Mouse (Mus musculus) forebrain, embryonic 16.5 days (tissue): ENCODE results near the gene Hsd17b6. TPM values are rescaled to one million over a fixed set of nuclear protein-coding genes. Genes with fewer than 3 reads are reported as not detected.

Experiments
- ATAC-seq: fragments of 200-750 bp; cut with Nextera tagmentation; 2 replicates; pipeline ENCODE4 v1.8.0; 2017; ENCODE audit warnings: mild to moderate bottlenecking, moderate library complexity
- H3K27ac ChIP-seq: fragments of 300-500 bp; sonication (generic); 2 replicates; pipeline ENCODE4 v1.5.1; 2014; ENCODE audit warnings: low read length, control low read depth
- H3K27me3 ChIP-seq: fragments of 300-500 bp; sonication (generic); replicated peaks from 2 replicates; pipeline ENCODE4 v1.6.1; 2014; ENCODE audit warnings: low read length; ENCODE audit not compliant: control insufficient read depth, insufficient read depth
- H3K36me3 ChIP-seq: fragments of 300-500 bp; sonication (generic); 2 replicates; pipeline ENCODE4 v1.6.1; 2014; ENCODE audit not compliant: control insufficient read depth, insufficient read depth
- H3K4me1 ChIP-seq: fragments of 300-500 bp; sonication (generic); replicated peaks from 2 replicates; pipeline ENCODE4 v1.6.1; 2014; ENCODE audit warnings: low read length; ENCODE audit not compliant: control insufficient read depth, insufficient read depth
- H3K4me2 ChIP-seq: fragments of 300-500 bp; sonication (generic); 2 replicates; pipeline ENCODE4 v1.6.1; 2014; ENCODE audit warnings: mild to moderate bottlenecking, low read length, control low read depth
- H3K4me3 ChIP-seq: fragments of 300-500 bp; sonication (generic); replicated peaks from 2 replicates; pipeline ENCODE4 v1.5.1; 2014; ENCODE audit warnings: mild to moderate bottlenecking, low read length, control low read depth
- H3K9ac ChIP-seq: fragments of 300-500 bp; sonication (generic); replicated peaks from 2 replicates; pipeline ENCODE4 v1.6.1; 2014; ENCODE audit warnings: low read depth, low read length, control low read depth
- H3K9me3 ChIP-seq: fragments of 300-500 bp; sonication (generic); 2 replicates; pipeline ENCODE4 v1.6.1; 2016; ENCODE audit warnings: low read length; ENCODE audit not compliant: control insufficient read depth
- WGBS: fragments of 180-500 bp; shearing (Covaris S2); extraction: QIAGEN DNeasy Blood & Tissue Kit; methylation state at CpG from one replicate; pipeline ENCODE4 v1.1.7; 2014; 5-methylcytosine and 5-hydroxymethylcytosine counted together
- polyA plus RNA-seq: library from polyadenylated mRNA; unstranded; fragments of >200 nt; fragmentation: Nextera tagmentation; extraction: Ambion mirVana; gene quantifications from 2 replicates; pipeline ENCODE4 v1.2.1, GENCODE M21; 2015

The Hsd17b6 gene
- polyA plus RNA-seq, 1 experiment from 2014 or later = not detected

- Histone ChIP-seq H3K9ac (no peak overlapping the region), H3K27me3 (no peaks in the 10 kb centered on the region), H3K27ac (no peak overlapping the region), H3K36me3 (peaks cover 18% of the 10 kb centered on the region), H3K4me2 (no peak overlapping the region), H3K9me3 (no peaks in the 10 kb centered on the region), H3K4me3 (no peak overlapping the region), H3K4me1 (no peaks in the 10 kb centered on the region)
- 98% methylated on average over 5 of the region's 5 CpGs for WGBS
- no peak for ATAC-seq
Observed at GRCm38 (mm10) chr10:128022196-128022595, 14.8 kb upstream of the Hsd17b6 start.

GRCm38 (mm10) chr10:128015068-128015934 lies 7.9 kb upstream of the Hsd17b6 start, which contains the start of gene Prim1:
TSS of gene Prim1 (plus strand) at chr10:128015168.
- Histone ChIP-seq H3K36me3 (0 out of 2 replicates have a peak, but pooled peaks cover 6% of the 10 kb centered on the region), H3K27me3 (no peaks in the 10 kb centered on the region), H3K9ac (peak within 1 kb of the TSS; percentile 75), H3K9me3 (no peaks in the 10 kb centered on the region), H3K4me3 (peak within 1 kb of the TSS; percentile 92), H3K4me1 (peaks cover 4% of the 10 kb centered on the region; the same call in 1 of the 2 replicates), H3K27ac (peak within 1 kb of the TSS; percentile 50), H3K4me2 (peak within 1 kb of the TSS; percentile 78)
- WGBS = 4% methylated on average over 31 of the region's 31 CpGs
- peak; percentile 98 for ATAC-seq

GRCm38 (mm10) chr10:128009735-128010134 lies 2.3 kb upstream of the Hsd17b6 start:
- H3K27me3 ChIP-seq = no peaks in the 10 kb centered on the region
- H3K4me3 ChIP-seq = no peak overlapping the region
- WGBS = 82% methylated on average over 5 of the region's 5 CpGs
- no peaks in the 10 kb centered on the region for H3K9me3 ChIP-seq
- H3K9ac ChIP-seq = no peak overlapping the region
- no peak for ATAC-seq
- H3K36me3 ChIP-seq = no peaks in the 10 kb centered on the region
- H3K4me1 ChIP-seq = no peaks in the 10 kb centered on the region
- no peak overlapping the region for H3K4me2 ChIP-seq
- no peak overlapping the region for H3K27ac ChIP-seq

GRCm38 (mm10) chr10:128008207-128008889 lies 937 bp upstream of the Hsd17b6 start:
- no peak overlapping the region for H3K27ac ChIP-seq
- no peak overlapping the region for H3K9ac ChIP-seq
- H3K4me1 ChIP-seq = no peaks in the 10 kb centered on the region
- WGBS = 8% methylated on average over 4 of the region's 4 CpGs
- H3K27me3 ChIP-seq = no peaks in the 10 kb centered on the region
- ATAC-seq = peak; percentile 80
- no peaks in the 10 kb centered on the region for H3K9me3 ChIP-seq
- no peaks in the 10 kb centered on the region for H3K36me3 ChIP-seq
- no peak overlapping the region for H3K4me2 ChIP-seq
- H3K4me3 ChIP-seq = no peak overlapping the region

- WGBS = 88% methylated on average over 8 of the region's 8 CpGs
- Histone ChIP-seq H3K4me1 (no peaks in the 10 kb centered on the region), H3K36me3 (no peaks in the 10 kb centered on the region), H3K27ac (no peak overlapping the region), H3K4me2 (no peak overlapping the region), H3K9ac (no peak overlapping the region), H3K27me3 (no peaks in the 10 kb centered on the region), H3K4me3 (no peak overlapping the region), H3K9me3 (no peaks in the 10 kb centered on the region)
- no peak for ATAC-seq
Observed at GRCm38 (mm10) chr10:128005479-128005878, 1.9 kb downstream of the Hsd17b6 start.

- WGBS = 91% methylated on average over 10 of the region's 10 CpGs
- no peak for ATAC-seq
Observed at GRCm38 (mm10) chr10:128004918-128005317, 2.5 kb downstream of the Hsd17b6 start.

GRCm38 (mm10) chr10:128003281-128003801 lies 4.1 kb downstream of the Hsd17b6 start:
- Histone ChIP-seq H3K9ac (no peak overlapping the region), H3K36me3 (no peaks in the 10 kb centered on the region), H3K4me2 (no peak overlapping the region), H3K27ac (no peak overlapping the region), H3K4me1 (no peaks in the 10 kb centered on the region), H3K4me3 (no peak overlapping the region), H3K27me3 (no peaks in the 10 kb centered on the region), H3K9me3 (no peaks in the 10 kb centered on the region)
- WGBS = 79% methylated on average over 3 of the region's 3 CpGs
- no peak for ATAC-seq

More at GRCm38 (mm10) chr10:128004918-128005317, 2.5 kb downstream of the Hsd17b6 start:
- H3K9ac ChIP-seq = no peak overlapping the region
- no peaks in the 10 kb centered on the region for H3K9me3 ChIP-seq
- no peak overlapping the region for H3K4me3 ChIP-seq
- H3K4me1 ChIP-seq = no peaks in the 10 kb centered on the region
- H3K36me3 ChIP-seq = no peaks in the 10 kb centered on the region
- H3K4me2 ChIP-seq = no peak overlapping the region
- no peaks in the 10 kb centered on the region for H3K27me3 ChIP-seq
- no peak overlapping the region for H3K27ac ChIP-seq

- WGBS = 100% methylated on average over 1 of the region's 1 CpGs
- Histone ChIP-seq H3K9ac (no peak overlapping the region), H3K36me3 (no peaks in the 10 kb centered on the region), H3K4me1 (no peaks in the 10 kb centered on the region), H3K4me2 (no peak overlapping the region), H3K27me3 (no peaks in the 10 kb centered on the region), H3K9me3 (no peaks in the 10 kb centered on the region), H3K4me3 (no peak overlapping the region), H3K27ac (no peak overlapping the region)
- ATAC-seq = no peak
Observed at GRCm38 (mm10) chr10:127998260-127998659, 9.2 kb downstream of the Hsd17b6 start.

- Histone ChIP-seq H3K36me3 (no peaks in the 10 kb centered on the region), H3K4me3 (no peak overlapping the region), H3K4me2 (no peak overlapping the region), H3K4me1 (no peaks in the 10 kb centered on the region), H3K9ac (no peak overlapping the region), H3K27ac (no peak overlapping the region), H3K9me3 (no peaks in the 10 kb centered on the region), H3K27me3 (no peaks in the 10 kb centered on the region)
- no peak for ATAC-seq
- WGBS = 88% methylated on average over 3 of the region's 3 CpGs
Observed at GRCm38 (mm10) chr10:127996690-127997089, 10.7 kb downstream of the Hsd17b6 start.
